Mouse (Mus musculus) MEL (cell line): ENCODE data around the gene Npc2. TPM values are rescaled to one million over a fixed set of nuclear protein-coding genes. Genes with fewer than 3 reads are reported as not detected.

Experiments
- DNase-seq: peaks from one replicate; pipeline ENCODE4 v3.0.0; 2011; ENCODE audit warnings: low read depth, low spot score
- H3K27ac ChIP-seq: 2 replicates; pipeline ENCODE4 v1.5.1; 2012; ENCODE audit warnings: low read depth, mild to moderate bottlenecking, control low read depth, low read length, moderate library complexity; ENCODE audit not compliant: control insufficient read depth
- H3K27me3 ChIP-seq, 2 experiments: fragments of 150-350 bp in 1 of 2; sonication (generic) in 1 of 2; 2 replicates each; pipeline ENCODE4 v1.6.1; 2012; ENCODE audit warnings: low read length in 2 of 2, mild to moderate bottlenecking in 2 of 2, improper control_type of control experiment in 1 of 2, moderate library complexity in 1 of 2; ENCODE audit not compliant: insufficient read depth in 2 of 2, control insufficient read depth in 1 of 2
- H3K36me3 ChIP-seq, 2 experiments: 2 replicates each; pipeline ENCODE4 v1.6.1; 2012 to 2014; ENCODE audit warnings: low read length in 2 of 2, improper control_type of control experiment in 1 of 2, inconsistent platforms in 1 of 2, mild to moderate bottlenecking in 1 of 2; ENCODE audit not compliant: insufficient read depth in 2 of 2, control insufficient read depth in 1 of 2
- H3K4me1 ChIP-seq, 2 experiments: fragments of 150-350 bp in 1 of 2; sonication (generic) in 1 of 2; 2 replicates each; pipeline ENCODE4 v1.6.1; 2012; ENCODE audit warnings: low read length in 2 of 2, improper control_type of control experiment in 1 of 2, mild to moderate bottlenecking in 1 of 2; ENCODE audit not compliant: insufficient read depth in 2 of 2, control insufficient read depth in 1 of 2
- H3K4me3 ChIP-seq, 2 experiments: fragments of 150-350 bp in 1 of 2; sonication (generic) in 1 of 2; 2 replicates each; pipeline ENCODE4 v1.5.1; 2012; ENCODE audit warnings: low read depth in 2 of 2, low read length in 2 of 2, mild to moderate bottlenecking in 2 of 2, moderate library complexity in 2 of 2, control low read depth in 1 of 2, improper control_type of control experiment in 1 of 2; ENCODE audit not compliant: control insufficient read depth in 1 of 2, insufficient read depth in 1 of 2
- H3K79me2 ChIP-seq: 2 replicates; pipeline ENCODE4 v1.6.1; 2012; ENCODE audit warnings: mild to moderate bottlenecking, low read length, moderate library complexity; ENCODE audit not compliant: control insufficient read depth, poor library complexity, insufficient read depth
- H3K9ac ChIP-seq: 2 replicates; pipeline ENCODE4 v1.6.1; 2012; ENCODE audit warnings: low read depth, mild to moderate bottlenecking, control low read depth, low read length, moderate library complexity; ENCODE audit not compliant: control insufficient read depth, poor library complexity, severe bottlenecking
- H3K9me3 ChIP-seq: fragments of 150-350 bp; sonication (generic); replicated peaks from 2 replicates; pipeline ENCODE4 v1.6.1; 2012; ENCODE audit warnings: mild to moderate bottlenecking, low read length, improper control_type of control experiment, moderate library complexity; ENCODE audit not compliant: insufficient read depth
- BHLHE40 ChIP-seq: IDR thresholded peaks from 2 replicates; pipeline ENCODE4 v1.6.1; 2012; ENCODE audit warnings: low read depth, mild to moderate bottlenecking, inconsistent platforms, low read length, improper control_type of control experiment, borderline replicate concordance
- CHD1 ChIP-seq: IDR thresholded peaks from 2 replicates; pipeline ENCODE4 v1.6.1; 2012; ENCODE audit warnings: low read depth, mild to moderate bottlenecking, inconsistent platforms, low read length, improper control_type of control experiment
- CHD2 ChIP-seq: IDR thresholded peaks from 2 replicates; pipeline ENCODE4 v1.6.1; 2011; ENCODE audit warnings: low read length, improper control_type of control experiment
- CTCF ChIP-seq, 3 experiments: IDR thresholded peaks in 2 of 3; conservative IDR thresholded peaks in 1 of 3; 2 replicates each; pipeline ENCODE4 v1.5.1; 2011 to 2012; ENCODE audit warnings: low read length in 3 of 3, low read depth in 2 of 3, mild to moderate bottlenecking in 2 of 3, improper control_type of control experiment in 1 of 3, inconsistent platforms in 1 of 3, mixed read lengths in 1 of 3, moderate library complexity in 1 of 3; ENCODE audit not compliant: control insufficient read depth in 1 of 3, insufficient read depth in 1 of 3, poor library complexity in 1 of 3, severe bottlenecking in 1 of 3
- E2F4 ChIP-seq: IDR thresholded peaks from 2 replicates; pipeline ENCODE4 v1.6.1; 2011; ENCODE audit warnings: low read depth, low read length, improper control_type of control experiment, borderline replicate concordance
- ELF1 ChIP-seq: IDR thresholded peaks from 2 replicates; pipeline ENCODE4 v1.6.1; 2014; ENCODE audit warnings: low read depth, mild to moderate bottlenecking, inconsistent platforms, low read length, improper control_type of control experiment, moderate library complexity
- EP300 ChIP-seq, 2 experiments: IDR thresholded peaks; 2 replicates each; pipeline ENCODE4 v1.6.1; 2011; ENCODE audit warnings: improper control_type of control experiment in 2 of 2, low read length in 2 of 2, low read depth in 1 of 2, mild to moderate bottlenecking in 1 of 2
- ETS1 ChIP-seq: IDR thresholded peaks from 2 replicates; pipeline ENCODE4 v1.6.1; 2012; ENCODE audit warnings: low read depth, mild to moderate bottlenecking, inconsistent platforms, low read length, improper control_type of control experiment, moderate library complexity
- GABPA ChIP-seq: IDR thresholded peaks from 2 replicates; pipeline ENCODE4 v1.6.1; 2012; ENCODE audit warnings: low read depth, mild to moderate bottlenecking, inconsistent platforms, low read length, improper control_type of control experiment, moderate library complexity
- GATA1 ChIP-seq: IDR thresholded peaks from 2 replicates; pipeline ENCODE4 v1.6.1; 2011; ENCODE audit warnings: low read depth, low read length, improper control_type of control experiment
- JUND ChIP-seq: IDR thresholded peaks from 2 replicates; pipeline ENCODE4 v1.6.1; 2011; ENCODE audit warnings: low read depth, mild to moderate bottlenecking, improper control_type of control experiment, low read length
- KAT2A ChIP-seq: conservative IDR thresholded peaks from 2 replicates; pipeline ENCODE4 v1.6.1; 2012; ENCODE audit warnings: low read depth, low read length, improper control_type of control experiment, inconsistent platforms
- MAFK ChIP-seq: IDR thresholded peaks from 2 replicates; pipeline ENCODE4 v1.6.1; 2011; ENCODE audit warnings: low read depth, mild to moderate bottlenecking, low read length, improper control_type of control experiment, borderline replicate concordance
- MAX ChIP-seq: IDR thresholded peaks from 2 replicates; pipeline ENCODE4 v1.6.1; 2011; ENCODE audit warnings: low read length, improper control_type of control experiment
- MAZ ChIP-seq: IDR thresholded peaks from 2 replicates; pipeline ENCODE4 v1.6.1; 2012; ENCODE audit warnings: low read depth, mild to moderate bottlenecking, inconsistent platforms, low read length, improper control_type of control experiment
- MEF2A ChIP-seq: IDR thresholded peaks from 2 replicates; pipeline ENCODE4 v1.6.1; 2014; ENCODE audit warnings: low read depth, mild to moderate bottlenecking, inconsistent platforms, low read length, improper control_type of control experiment; ENCODE audit not compliant: poor library complexity, insufficient replicate concordance, severe bottlenecking; ENCODE audit errors: extremely low read depth
- MXI1 ChIP-seq: IDR thresholded peaks from 2 replicates; pipeline ENCODE4 v1.6.1; 2011; ENCODE audit warnings: mild to moderate bottlenecking, low read depth, low read length, improper control_type of control experiment
- MYB ChIP-seq: IDR thresholded peaks from 2 replicates; pipeline ENCODE4 v1.6.1; 2011; ENCODE audit warnings: mild to moderate bottlenecking, low read depth, low read length, improper control_type of control experiment
- MYC ChIP-seq: IDR thresholded peaks from 2 replicates; pipeline ENCODE4 v1.6.1; 2011; ENCODE audit warnings: low read depth, mild to moderate bottlenecking, low read length, improper control_type of control experiment, moderate library complexity
- NELFE ChIP-seq: IDR thresholded peaks from 2 replicates; pipeline ENCODE4 v1.6.1; 2011; ENCODE audit warnings: low read depth, low read length, improper control_type of control experiment
- POLR2A ChIP-seq, 2 experiments: IDR thresholded peaks; 2 replicates each; pipeline ENCODE4 v1.6.1; 2011 to 2012; ENCODE audit warnings: low read length in 2 of 2, mild to moderate bottlenecking in 2 of 2, control low read depth in 1 of 2, improper control_type of control experiment in 1 of 2, low read depth in 1 of 2, moderate library complexity in 1 of 2; ENCODE audit not compliant: control insufficient read depth in 1 of 2, insufficient read depth in 1 of 2, poor library complexity in 1 of 2
- POLR2AphosphoS2 ChIP-seq: IDR thresholded peaks from 2 replicates; pipeline ENCODE4 v1.6.1; 2011; ENCODE audit warnings: low read length, improper control_type of control experiment
- POLR2AphosphoS5 ChIP-seq: IDR thresholded peaks from 2 replicates; pipeline ENCODE4 v1.6.1; 2012; ENCODE audit warnings: low read depth, borderline replicate concordance, mild to moderate bottlenecking, inconsistent platforms, low read length, moderate library complexity, mixed read lengths
- RCOR1 ChIP-seq: IDR thresholded peaks from 2 replicates; pipeline ENCODE4 v1.6.1; 2012; ENCODE audit warnings: low read depth, mild to moderate bottlenecking, inconsistent platforms, low read length, improper control_type of control experiment
- SIN3A ChIP-seq: IDR thresholded peaks from 2 replicates; pipeline ENCODE4 v1.6.1; 2012; ENCODE audit warnings: low read length, improper control_type of control experiment, inconsistent platforms
- SMC3 ChIP-seq: IDR thresholded peaks from 2 replicates; pipeline ENCODE4 v1.6.1; 2011; ENCODE audit warnings: low read depth, low read length, improper control_type of control experiment
- TAL1 ChIP-seq: IDR thresholded peaks from 2 replicates; pipeline ENCODE4 v1.6.1; 2012; ENCODE audit warnings: mild to moderate bottlenecking, inconsistent platforms, low read length, moderate library complexity, mixed read lengths
- TBP ChIP-seq: IDR thresholded peaks from 2 replicates; pipeline ENCODE4 v1.8.0; 2011; ENCODE audit warnings: low read depth, low read length, improper control_type of control experiment
- UBTF ChIP-seq: IDR thresholded peaks from 2 replicates; pipeline ENCODE4 v1.6.1; 2012; ENCODE audit warnings: low read depth, mild to moderate bottlenecking, inconsistent platforms, low read length, improper control_type of control experiment, moderate library complexity, borderline replicate concordance; ENCODE audit not compliant: insufficient read depth
- USF1 ChIP-seq: IDR thresholded peaks from 2 replicates; pipeline ENCODE4 v1.6.1; 2014; ENCODE audit warnings: low read depth, mild to moderate bottlenecking, inconsistent platforms, low read length, improper control_type of control experiment, moderate library complexity
- USF2 ChIP-seq, 2 experiments: IDR thresholded peaks; 2 replicates each; pipeline ENCODE4 v1.6.1; 2011 to 2012; ENCODE audit warnings: improper control_type of control experiment in 2 of 2, low read length in 2 of 2, borderline replicate concordance in 1 of 2, inconsistent platforms in 1 of 2, low read depth in 1 of 2, mild to moderate bottlenecking in 1 of 2; ENCODE audit not compliant: insufficient read depth in 1 of 2
- ZC3H11A ChIP-seq: IDR thresholded peaks from 2 replicates; pipeline ENCODE4 v1.6.1; 2012; ENCODE audit warnings: low read depth, mild to moderate bottlenecking, inconsistent platforms, low read length, improper control_type of control experiment
- ZKSCAN1 ChIP-seq: IDR thresholded peaks from 2 replicates; pipeline ENCODE4 v1.6.1; 2012; ENCODE audit warnings: low read depth, mild to moderate bottlenecking, inconsistent platforms, low read length, improper control_type of control experiment, moderate library complexity
- ZMIZ1 ChIP-seq: IDR thresholded peaks from 2 replicates; pipeline ENCODE4 v1.6.1; 2012; ENCODE audit warnings: low read depth, mild to moderate bottlenecking, inconsistent platforms, low read length, improper control_type of control experiment, moderate library complexity
- ZNF384 ChIP-seq: IDR thresholded peaks from 2 replicates; pipeline ENCODE4 v1.6.1; 2012; ENCODE audit warnings: low read depth, mild to moderate bottlenecking, inconsistent platforms, low read length, improper control_type of control experiment
- polyA plus RNA-seq, 2 experiments: library from polyadenylated mRNA; stranded (reverse) in 1 of 2; unstranded in 1 of 2; fragments of >175 nt in 1 of 2; fragments of >200 nt in 1 of 2; gene quantifications; 2 replicates each; pipeline versions ENCODE4 v1.2.1 to v1.2.4; 2012; ENCODE audit warnings: low replicate concordance in 2 of 2, low read depth in 1 of 2; ENCODE audit not compliant: insufficient read length in 2 of 2, insufficient read depth in 1 of 2, missing spikeins in 1 of 2
- total RNA-seq: library from RNA; depleted of rRNA; stranded (reverse); fragments of 300-350 nt; gene quantifications from 2 replicates; pipeline ENCODE4 v1.2.3, GENCODE M21; 2012; rRNA removed

The Npc2 gene
- total RNA-seq, result 45.2 and 48.9 TPM in 2 replicates
- 10 to 100 TPM in 1 of 2 experiments, not detected in 1; 63.1 TPM for polyA plus RNA-seq

DNA sequence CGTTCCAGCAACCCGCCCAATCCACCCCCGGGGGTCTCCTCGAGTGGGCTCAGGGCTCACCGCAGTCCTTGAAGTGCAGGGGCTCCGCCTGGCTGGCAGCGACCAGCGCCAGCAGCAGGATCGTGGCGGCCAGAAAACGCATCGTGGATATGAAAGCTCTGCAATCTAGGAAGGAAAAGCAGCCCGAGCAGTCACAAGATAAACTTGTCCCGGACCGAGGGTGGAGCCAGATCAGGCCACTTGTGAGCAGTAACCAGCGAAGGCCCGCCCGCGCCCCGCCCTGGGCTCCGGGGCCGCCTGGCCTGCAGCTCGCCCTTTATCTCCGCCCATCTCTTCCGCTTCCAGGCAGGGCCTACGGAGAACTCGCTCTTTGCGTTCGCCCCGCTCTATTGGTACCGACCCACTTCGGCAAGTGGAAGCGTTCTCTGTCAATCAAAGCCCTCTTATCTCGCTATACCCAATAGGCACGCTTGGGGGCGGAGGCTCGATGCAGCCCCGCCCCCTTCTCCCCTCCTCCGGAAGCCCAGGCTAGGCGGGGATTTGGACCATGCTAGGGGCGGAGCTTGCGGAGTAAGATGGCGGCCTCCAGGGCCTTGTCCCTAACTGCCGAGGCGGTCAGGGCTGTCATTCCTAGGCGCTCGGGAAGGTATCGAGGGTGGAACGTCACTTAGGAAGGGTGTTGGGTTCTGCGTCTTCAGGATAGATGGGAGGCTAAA is at the start of gene Npc2, which contains the start of gene Isca2:
Npc2 (minus strand) TSS at position 427 of the 716 bp plus-strand sequence.
Isca2 (plus strand) TSS at position 526 of the 716 bp plus-strand sequence.
- peak within 1 kb of the TSS; percentile 92 for H3K27ac ChIP-seq
- H3K4me1 ChIP-seq, result peaks cover 21 to 22% of the 10 kb centered on the region in 2 experiments
- no peaks in the 10 kb centered on the region for H3K27me3 ChIP-seq
- H3K9me3 ChIP-seq, result no peaks in the 10 kb centered on the region
- peak within 1 kb of the TSS; percentile 93 for H3K9ac ChIP-seq
- peaks cover 17% of the 10 kb centered on the region for H3K79me2 ChIP-seq
- H3K4me3 ChIP-seq, result peak within 1 kb of the TSS; percentile 86 to 96
- peak; percentile 100 for DNase-seq
- peaks cover 2 to 32% of the 10 kb centered on the region in 2 experiments; a peak in 3 of 4 replicates for H3K36me3 ChIP-seq
- TF ChIP-seq EP300 (IDR thresholded peaks at IDR 0.05; ENCODE audit: low read depth in 1 of 2, low read length in 2 of 2), result no peak
- TF ChIP-seq ZNF384, result no peak
- no peak for TF ChIP-seq ZKSCAN1
- peak; percentile 86 for TF ChIP-seq ZMIZ1
- TF ChIP-seq CTCF (IDR thresholded peaks at IDR 0.05 in 2 of 3, conservative IDR thresholded peaks at IDR 0.05 in 1 of 3; ENCODE audit: control insufficient read depth in 1 of 3, insufficient read depth in 1 of 3, low read depth in 2 of 3, low read length in 3 of 3, poor library complexity in 1 of 3, severe bottlenecking in 1 of 3), result no peak
- peak; percentile 35; the same call in 1 of the 2 replicates for TF ChIP-seq MYC
- TF ChIP-seq CHD2, result peak; percentile 70
- peak; percentile 52 for TF ChIP-seq MXI1
- TF ChIP-seq GATA1, result peak; percentile 97
- TF ChIP-seq BHLHE40, result no peak
- TF ChIP-seq MAFK, result no peak
- 0 out of 2 replicates have a peak, but pooled peaks have one; percentile 29 for TF ChIP-seq ETS1
- TF ChIP-seq TAL1, result no peak
- no peak; the same call in 1 of the 2 replicates for TF ChIP-seq KAT2A
- peak; percentile 91 for TF ChIP-seq NELFE
- 0 out of 2 replicates have a peak, but pooled peaks have one; percentile 10 for TF ChIP-seq RCOR1
- no peak for TF ChIP-seq JUND
- peak; percentile 87 for TF ChIP-seq ELF1
- TF ChIP-seq UBTF, result no peak
- no peak for TF ChIP-seq ZC3H11A
- peak; percentile 78; the same call in 1 of the 2 replicates for TF ChIP-seq SIN3A
- TF ChIP-seq USF1, result no peak
- no peak for TF ChIP-seq MYB
- TF ChIP-seq MAX, result peak; percentile 36; the same call in 1 of the 2 replicates
- peak; percentile 88 to 96 for TF ChIP-seq POLR2A (IDR thresholded peaks at IDR 0.05; ENCODE audit: control insufficient read depth in 1 of 2, insufficient read depth in 1 of 2, low read depth in 1 of 2, low read length in 2 of 2, poor library complexity in 1 of 2)
- TF ChIP-seq POLR2AphosphoS2, result peak; percentile 88
- no peak for TF ChIP-seq E2F4
- no peak for TF ChIP-seq GABPA
- TF ChIP-seq POLR2AphosphoS5, result no peak
- no peak for TF ChIP-seq USF2 (IDR thresholded peaks at IDR 0.05; ENCODE audit: borderline replicate concordance in 1 of 2, insufficient read depth in 1 of 2, low read depth in 1 of 2, low read length in 2 of 2)
- TF ChIP-seq CHD1, result no peak
- TF ChIP-seq MAZ, result peak; percentile 59; the same call in 1 of the 2 replicates
- no peak for TF ChIP-seq MEF2A
- no peak for TF ChIP-seq SMC3
- peak; percentile 91 for TF ChIP-seq TBP
